Mouse (Mus musculus) ovary, adult 18-20 months (tissue): ENCODE measurements around the gene Chst12.

Experiments used
- DNase-seq: peaks from one replicate; pipeline ENCODE4 v3.0.0; 2022; ENCODE audit warnings: low spot score, mixed read lengths

Chst12 gene

DNA sequence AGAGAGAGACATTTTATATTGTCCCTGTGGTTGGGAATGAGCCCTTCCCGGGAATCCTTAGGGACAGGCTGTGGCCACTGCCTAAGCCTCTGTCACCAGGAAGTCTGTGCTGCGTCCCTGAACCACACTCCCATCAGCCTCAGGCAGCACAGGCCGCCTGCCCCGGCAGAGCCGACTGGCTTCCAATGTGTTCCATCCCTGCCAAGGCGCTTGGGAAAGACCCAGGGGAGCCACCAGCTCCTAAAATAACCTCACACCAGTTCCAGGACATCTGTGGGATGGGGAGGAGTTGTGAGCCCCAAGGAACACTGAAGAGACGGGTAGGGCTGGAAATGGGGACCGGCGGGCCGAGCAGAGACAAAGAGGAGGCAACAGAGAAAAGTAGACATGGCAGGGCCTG lies 66.3 kb downstream of the Chst12 start:
- no peak for DNase-seq

DNA sequence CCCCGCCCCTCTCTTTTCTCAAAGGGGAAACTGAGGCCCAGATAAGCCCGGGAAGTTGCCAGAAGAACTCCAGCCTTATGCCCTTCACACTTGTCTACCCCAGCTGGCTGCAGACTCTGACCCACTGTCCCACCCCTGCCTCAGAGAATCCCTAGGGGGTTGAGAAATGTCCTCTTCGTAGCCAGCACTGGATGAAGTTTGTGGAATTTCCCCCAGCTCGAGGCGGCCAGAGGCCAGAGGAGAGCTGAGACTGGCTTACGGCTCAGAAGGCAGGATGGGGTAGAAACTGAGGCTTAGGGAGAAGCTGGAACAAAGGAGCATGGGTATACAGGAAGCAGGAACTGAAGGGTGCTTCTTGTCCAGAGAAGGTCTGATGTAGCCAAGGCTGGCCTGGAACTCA lies 67.3 kb downstream of the Chst12 start:
- no peak for DNase-seq
